In genomic region chr13:77326174-77326959, GRCm38 (mm10) we compare ENCODE assay signal across 22 mouse cellular contexts.
DNase-seq lines count a peak whose midpoint lies in the region; ATAC-seq lines count a peak whose summit lies in the region.
"Had no signal": no experiment of that assay in that cellular context is flagged by ENCODE, and none has a peak within 500 bp of the region (broad histone marks: within the 10 kb centered on the region; RNA-seq: fewer than 3 reads in every experiment).

No protein-coding gene starts in this region.

- no peak overlapping the region for H3K27ac ChIP-seq in midbrain, embryonic 12.5 days (replicated peaks)
- H3K27ac ChIP-seq in midbrain, embryonic 10.5 days (replicated peaks): no peak overlapping the region
- H3K27ac ChIP-seq in embryonic facial prominence, embryonic 11.5 days (replicated peaks; ENCODE audit: low read depth, low read length): no peak overlapping the region
- no peak overlapping the region for H3K27ac ChIP-seq in hindbrain, embryonic 15.5 days (replicated peaks)
- H3K27ac ChIP-seq: gastrocnemius, adult 2 months; liver, embryonic 15.5 days; lung, embryonic 15.5 days had no signal

- H3K36me3 ChIP-seq in midbrain, embryonic 12.5 days: no peaks in the 10 kb centered on the region
- no peaks in the 10 kb centered on the region for H3K36me3 ChIP-seq in midbrain, embryonic 10.5 days
- no peaks in the 10 kb centered on the region for H3K36me3 ChIP-seq in embryonic facial prominence, embryonic 11.5 days (replicated peaks; ENCODE audit: control insufficient read depth, insufficient read depth, low read depth, low read length)
- H3K36me3 ChIP-seq in hindbrain, embryonic 15.5 days: no peaks in the 10 kb centered on the region
- H3K36me3 ChIP-seq: heart, embryonic 12.5 days; liver, embryonic 15.5 days; lung, embryonic 15.5 days had no signal

- no peak overlapping the region for H3K4me2 ChIP-seq in midbrain, embryonic 12.5 days (replicated peaks)
- H3K4me2 ChIP-seq in embryonic facial prominence, embryonic 11.5 days (ENCODE audit: low read depth, low read length): no peak overlapping the region
- no peak overlapping the region for H3K4me2 ChIP-seq in hindbrain, embryonic 15.5 days
- H3K4me2 ChIP-seq: heart, embryonic 12.5 days; liver, embryonic 15.5 days; lung, embryonic 15.5 days; midbrain, embryonic 11.5 days had no signal

- no peaks in the 10 kb centered on the region for H3K4me1 ChIP-seq in midbrain, embryonic 12.5 days
- H3K4me1 ChIP-seq in midbrain, embryonic 10.5 days: no peaks in the 10 kb centered on the region
- no peaks in the 10 kb centered on the region for H3K4me1 ChIP-seq in embryonic facial prominence, embryonic 11.5 days (ENCODE audit: control insufficient read depth, insufficient read depth, low read length)
- H3K4me1 ChIP-seq in hindbrain, embryonic 15.5 days (replicated peaks): no peaks in the 10 kb centered on the region
- H3K4me1 ChIP-seq: heart, embryonic 12.5 days; liver, embryonic 15.5 days; lung, embryonic 15.5 days had no signal

- no peaks in the 10 kb centered on the region for H3K9me3 ChIP-seq in midbrain, embryonic 12.5 days
- H3K9me3 ChIP-seq in midbrain, embryonic 10.5 days (replicated peaks): no peaks in the 10 kb centered on the region
- no peaks in the 10 kb centered on the region for H3K9me3 ChIP-seq in embryonic facial prominence, embryonic 11.5 days (replicated peaks; ENCODE audit: control insufficient read depth, low read length)
- H3K9me3 ChIP-seq in hindbrain, embryonic 15.5 days: no peaks in the 10 kb centered on the region
- H3K9me3 ChIP-seq: heart, embryonic 12.5 days; liver, embryonic 15.5 days; lung, embryonic 15.5 days had no signal

- no peak overlapping the region for H3K9ac ChIP-seq in midbrain, embryonic 12.5 days (replicated peaks)
- no peak overlapping the region for H3K9ac ChIP-seq in embryonic facial prominence, embryonic 11.5 days (replicated peaks; ENCODE audit: low read length)
- H3K9ac ChIP-seq in hindbrain, embryonic 15.5 days: no peak overlapping the region
- H3K9ac ChIP-seq: forebrain, postnatal 0 days; heart, embryonic 12.5 days; liver, embryonic 15.5 days; lung, embryonic 15.5 days had no signal

- DNase-seq in midbrain, embryonic 10.5 days (ENCODE audit: low spot score): no peak
- DNase-seq in embryonic facial prominence, embryonic 11.5 days (ENCODE audit: low spot score): peak; percentile 82
- DNase-seq in adrenal gland, adult (ENCODE audit: inconsistent age in 2 of 2, low spot score in 1 of 2): no peak
- DNase-seq in frontal cortex, postnatal 36 days (ENCODE audit: low spot score in 2 of 2): no peak
- DNase-seq: adrenal gland, postnatal 36 days; cerebellum, adult 9-10 months; forebrain, postnatal 0 days; gastrocnemius, adult 2 months; heart, postnatal 10 days; kidney, adult 18-20 months; kidney, postnatal 10 days; left cerebral cortex, postnatal 4 days; liver; lung, postnatal 4 days; right cerebral cortex, postnatal 14 days had no signal

- H3K4me3 ChIP-seq in midbrain, embryonic 12.5 days: no peak overlapping the region
- no peak overlapping the region for H3K4me3 ChIP-seq in midbrain, embryonic 10.5 days
- no peak overlapping the region for H3K4me3 ChIP-seq in embryonic facial prominence, embryonic 11.5 days (ENCODE audit: low read depth, low read length)
- H3K4me3 ChIP-seq in hindbrain, embryonic 15.5 days: no peak overlapping the region
- H3K4me3 ChIP-seq: gastrocnemius, adult 2 months; heart, embryonic 12.5 days; liver, embryonic 15.5 days; lung, embryonic 15.5 days had no signal

- ATAC-seq in midbrain, embryonic 12.5 days (ENCODE audit: low FRiP score, low read depth): 0 out of 2 replicates have a peak, but pooled peaks have one; percentile 30
- no peak for ATAC-seq in embryonic facial prominence, embryonic 11.5 days (replicated peaks; ENCODE audit: insufficient number of reproducible peaks, low FRiP score, low TSS enrichment, low read depth)
- ATAC-seq in hindbrain, embryonic 15.5 days (ENCODE audit: low FRiP score, low read depth): peak; percentile 42; the same call in 1 of the 2 replicates
- no peak for ATAC-seq in inflammation-experienced regulatory T-cells, adult 6 months
- ATAC-seq: forebrain, postnatal 0 days had no signal

- H3K27me3 ChIP-seq in midbrain, embryonic 12.5 days: no peaks in the 10 kb centered on the region
- no peaks in the 10 kb centered on the region for H3K27me3 ChIP-seq in midbrain, embryonic 10.5 days (ENCODE audit: low read depth, poor library complexity, severe bottlenecking)
- H3K27me3 ChIP-seq in embryonic facial prominence, embryonic 11.5 days (ENCODE audit: control insufficient read depth, insufficient read depth, low read length): no peaks in the 10 kb centered on the region
- H3K27me3 ChIP-seq in hindbrain, embryonic 15.5 days: no peaks in the 10 kb centered on the region
- H3K27me3 ChIP-seq: heart, embryonic 12.5 days; liver, embryonic 15.5 days; lung, embryonic 15.5 days had no signal

- WGBS in midbrain, embryonic 12.5 days: 81% methylated on average over 5 of the region's 5 CpGs
- 77% methylated on average over 5 of the region's 5 CpGs for WGBS in midbrain, embryonic 10.5 days
- 35% methylated on average over 5 of the region's 5 CpGs for WGBS in embryonic facial prominence, embryonic 11.5 days
- 57% methylated on average over 5 of the region's 5 CpGs for WGBS in hindbrain, embryonic 15.5 days

Comparison
In these comparisons a context has a peak if more than half of its experiments do, and no peak if none do; other contexts are left out.
1. ATAC-seq: peak in midbrain, embryonic 12.5 days (single experiment) and hindbrain, embryonic 15.5 days (single experiment); none in embryonic facial prominence, embryonic 11.5 days (single experiment) and inflammation-experienced regulatory T-cells, adult 6 months (single experiment).